Mouse (Mus musculus): ENCODE results near the gene Itsn1.
A peak's percentile ranks its signal among the peaks of the same experiment; 100 is the strongest.

Itsn1 gene

DNA sequence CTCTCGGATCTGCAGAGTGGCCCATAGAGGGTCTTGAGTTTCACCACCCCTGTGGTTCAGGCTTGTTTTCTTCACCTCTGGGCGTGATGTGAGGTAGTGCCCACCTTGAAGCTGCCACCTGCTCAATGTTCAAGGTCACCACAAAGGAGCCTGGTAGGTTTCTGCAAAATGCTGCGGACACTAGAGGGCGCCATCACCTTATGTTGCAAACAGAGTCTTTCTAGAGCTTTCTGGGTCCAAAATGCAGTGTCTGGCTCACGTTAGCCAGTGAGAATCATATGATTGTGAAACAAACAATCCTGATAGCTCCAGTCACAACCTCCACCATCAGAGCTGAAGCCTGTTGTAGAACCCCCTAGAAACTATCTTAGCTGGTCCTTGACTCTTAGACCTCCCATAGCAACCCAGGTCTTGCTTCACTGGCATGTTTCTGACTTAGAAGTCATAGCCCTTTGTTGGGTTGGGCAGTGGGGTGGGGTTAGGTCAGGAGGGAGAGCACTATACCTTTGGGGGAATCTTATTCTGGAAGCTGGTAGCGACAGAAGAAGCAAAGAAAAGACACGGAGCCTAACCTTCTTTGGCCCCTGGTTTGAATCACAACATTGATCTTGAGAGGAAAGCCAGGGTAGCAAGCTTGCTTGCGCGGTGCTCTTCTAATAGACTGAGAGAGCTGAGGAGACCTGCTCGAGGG lies 207.4 kb downstream of the Itsn1 start:
- peak in 1 of 2 experiments; percentile 50 for DNase-seq (ENCODE audit: low read depth in 1 of 2, low spot score in 2 of 2)

- no peak for DNase-seq (ENCODE audit: low read depth in 1 of 2, low spot score in 2 of 2)
These were observed 208.2 kb downstream of the Itsn1 start for GRCm38 (mm10) chr16:91937281-91937680.

GRCm38 (mm10) chr16:91938141-91938540 lies 209.1 kb downstream of the Itsn1 start:
- no peak for DNase-seq (ENCODE audit: low read depth in 1 of 2, low spot score in 2 of 2)

DNA sequence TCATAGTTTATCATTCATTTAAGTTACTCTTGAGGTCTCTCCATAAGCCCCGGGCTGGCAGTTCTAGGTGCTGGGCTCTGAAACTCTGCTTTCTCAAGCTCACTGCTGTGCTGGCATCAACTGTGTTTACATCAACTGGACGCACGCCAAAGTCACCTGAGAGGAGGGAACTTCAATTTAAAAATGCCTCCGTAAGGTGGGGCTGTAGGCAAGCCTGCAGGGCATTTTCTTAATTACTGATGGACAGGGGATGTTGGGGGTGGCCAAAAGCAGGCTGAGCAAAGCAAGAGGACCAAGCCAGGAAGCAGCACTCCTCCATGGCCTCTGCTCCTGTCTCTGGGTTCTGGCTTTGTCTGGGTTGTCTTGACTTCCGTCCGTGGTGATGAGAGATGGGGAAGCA lies 211.6 kb downstream of the Itsn1 start:
- no peak for DNase-seq (ENCODE audit: low read depth in 1 of 2, low spot score in 2 of 2)

GRCm38 (mm10) chr16:91942201-91942600 lies 213.1 kb downstream of the Itsn1 start:
- DNase-seq (ENCODE audit: low read depth in 1 of 2, low spot score in 2 of 2): no peak

DNA sequence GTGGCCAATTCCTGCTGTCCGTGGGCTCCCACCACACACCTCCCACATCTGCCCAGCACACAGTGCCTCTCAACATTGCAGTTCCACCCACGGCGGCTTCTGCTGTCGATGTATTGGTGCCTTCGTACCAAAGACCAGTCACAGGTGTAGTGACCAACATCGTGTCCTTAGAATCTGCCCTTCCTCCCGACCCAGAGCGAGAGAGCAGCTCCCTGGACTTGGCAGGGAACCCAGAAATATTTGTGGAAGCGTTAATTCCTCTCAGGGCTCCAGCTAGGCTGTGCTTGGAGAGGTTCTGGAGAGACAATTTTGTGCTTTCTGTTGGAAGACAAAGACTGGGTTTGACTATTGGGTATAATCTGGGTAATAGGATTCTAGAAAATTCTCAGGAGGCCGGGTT lies 217.2 kb downstream of the Itsn1 start:
- DNase-seq (ENCODE audit: low read depth in 1 of 2, low spot score in 2 of 2): no peak

DNA sequence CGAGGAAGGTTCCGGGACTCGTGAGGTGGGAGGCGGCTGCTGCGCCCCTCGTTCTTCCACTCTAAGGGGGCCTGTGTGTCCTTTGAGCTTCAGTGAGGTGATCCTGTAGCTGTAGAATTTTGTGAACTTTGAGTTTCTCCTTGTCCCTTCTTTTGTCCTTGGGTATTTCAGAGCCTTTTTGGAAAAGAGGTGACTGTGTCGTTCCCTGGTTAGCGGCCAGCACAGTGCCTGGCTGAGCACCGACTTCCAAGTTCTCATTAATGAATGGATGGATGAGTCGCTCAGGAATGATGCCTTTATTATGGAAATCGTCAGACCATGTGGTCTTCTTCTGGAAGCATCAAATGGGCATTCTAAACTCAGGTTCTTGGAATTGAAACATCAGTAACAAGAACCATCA lies 218.0 kb downstream of the Itsn1 start:
- no peak for DNase-seq (ENCODE audit: low read depth in 1 of 2, low spot score in 2 of 2)

DNA sequence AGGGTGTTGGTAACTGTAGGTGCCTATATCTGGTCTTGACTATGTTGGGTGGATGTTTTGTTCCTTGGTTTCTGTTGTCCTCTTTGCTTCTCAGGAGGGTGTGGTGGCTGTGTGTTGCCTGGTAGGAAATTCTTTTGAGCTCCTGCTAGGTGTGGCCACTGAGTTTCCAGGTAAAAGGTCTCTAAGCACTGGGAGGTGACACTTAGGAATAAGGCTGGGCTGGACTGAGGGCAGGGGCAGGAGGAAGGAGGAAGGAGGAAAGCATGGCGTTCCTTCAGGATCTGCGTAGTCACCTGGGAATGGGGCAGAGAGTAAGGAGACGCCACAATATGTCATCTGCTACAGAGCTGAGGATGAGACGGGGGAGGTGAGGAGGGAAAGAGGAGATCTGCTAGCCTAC lies 224.9 kb downstream of the Itsn1 start:
- DNase-seq (ENCODE audit: low read depth in 1 of 2, low spot score in 2 of 2): no peak

DNA sequence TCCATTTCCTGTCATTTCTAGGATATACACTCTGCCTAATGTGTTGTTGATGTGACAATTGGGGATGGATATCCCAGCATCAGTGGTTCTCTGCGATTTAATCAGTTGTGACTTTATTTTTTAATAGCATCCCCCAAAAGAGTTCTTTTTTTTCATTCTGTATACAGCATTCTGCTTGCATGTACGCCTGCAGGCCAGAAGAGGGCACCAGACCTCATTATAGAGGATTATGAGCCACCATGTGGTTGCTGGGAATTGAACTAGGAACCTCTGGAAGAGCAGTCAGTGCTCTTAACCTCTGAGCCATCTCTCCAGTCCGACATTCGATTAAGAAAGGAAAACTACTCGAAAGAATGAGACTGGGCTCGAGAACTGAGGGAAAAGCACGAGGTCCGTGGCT lies 225.7 kb downstream of the Itsn1 start:
- DNase-seq (ENCODE audit: low read depth in 1 of 2, low spot score in 2 of 2): no peak

DNA sequence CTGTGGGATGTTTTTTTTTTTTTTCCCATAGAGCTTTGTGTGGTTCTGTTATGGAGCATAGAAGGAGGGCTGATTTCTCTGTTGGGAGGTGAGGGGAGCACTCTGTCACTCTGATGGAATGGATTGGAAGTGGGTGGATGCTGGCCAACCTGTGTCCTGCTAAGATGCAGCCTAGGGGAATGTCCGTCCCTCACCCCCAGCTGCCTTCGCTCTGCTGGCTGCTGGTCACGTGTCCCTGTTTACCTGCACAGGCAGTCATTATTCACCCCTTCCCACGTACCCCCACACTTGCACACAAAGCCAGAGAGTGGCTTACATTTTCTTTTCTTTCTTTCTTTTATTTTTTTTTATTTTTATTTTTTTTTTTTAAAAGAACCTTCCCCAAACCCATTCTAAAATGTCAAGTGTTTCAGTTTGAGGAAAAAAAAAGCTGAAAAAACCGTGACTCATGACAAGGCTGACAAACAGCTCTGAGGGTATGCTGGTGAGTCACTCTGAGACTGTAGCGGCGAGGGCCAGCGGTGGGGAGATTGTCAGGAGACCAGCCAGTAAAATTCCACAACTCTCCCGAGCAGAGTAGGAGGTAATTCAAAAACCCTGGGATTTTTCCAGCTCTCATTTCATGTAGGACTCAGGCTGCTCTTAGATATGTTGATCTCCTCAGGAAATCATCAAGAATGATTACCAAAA lies 233.3 kb downstream of the Itsn1 start:
- DNase-seq (ENCODE audit: low read depth in 1 of 2, low spot score in 2 of 2): no peak

DNA sequence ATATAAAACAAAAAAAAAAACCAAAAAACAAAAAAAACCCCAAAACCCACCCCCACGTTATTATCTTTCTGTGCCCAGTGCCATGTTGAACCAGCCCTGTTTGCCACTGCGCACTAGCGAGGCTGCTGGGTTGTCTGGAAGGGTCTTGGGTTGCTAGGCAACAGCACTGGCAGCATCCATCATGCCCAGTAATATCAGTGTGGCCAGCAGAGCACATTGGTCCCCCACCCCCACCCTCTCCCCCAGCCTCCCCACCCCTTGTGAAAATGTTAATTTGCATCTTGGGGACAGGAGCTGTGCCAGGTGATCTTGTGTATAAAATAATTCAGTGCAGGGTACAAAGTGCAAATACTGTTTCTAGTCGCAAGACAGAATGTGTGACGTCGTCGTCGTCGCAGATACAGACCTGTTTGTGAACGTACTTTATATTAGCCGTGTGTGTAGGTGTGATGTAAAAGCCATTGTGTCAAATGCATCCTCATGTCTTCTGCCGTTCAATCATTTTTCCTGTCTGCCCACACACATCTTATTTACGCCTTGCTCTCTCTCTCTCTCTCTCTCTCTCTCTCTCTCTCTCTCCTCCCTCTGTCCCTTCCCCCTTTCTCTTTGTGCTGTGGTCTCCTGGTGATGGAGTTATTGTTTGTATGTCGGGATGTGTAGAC lies 233.9 kb downstream of the Itsn1 start:
- DNase-seq (ENCODE audit: low read depth in 1 of 2, low spot score in 2 of 2): no peak

GRCm38 (mm10) chr16:91963556-91963900 lies 234.4 kb downstream of the Itsn1 start:
- DNase-seq (ENCODE audit: low read depth in 1 of 2, low spot score in 2 of 2): no peak

- no peak for DNase-seq (ENCODE audit: low read depth in 1 of 2, low spot score in 2 of 2)
These were observed 235.5 kb downstream of the Itsn1 start for GRCm38 (mm10) chr16:91964308-91965178.

DNA sequence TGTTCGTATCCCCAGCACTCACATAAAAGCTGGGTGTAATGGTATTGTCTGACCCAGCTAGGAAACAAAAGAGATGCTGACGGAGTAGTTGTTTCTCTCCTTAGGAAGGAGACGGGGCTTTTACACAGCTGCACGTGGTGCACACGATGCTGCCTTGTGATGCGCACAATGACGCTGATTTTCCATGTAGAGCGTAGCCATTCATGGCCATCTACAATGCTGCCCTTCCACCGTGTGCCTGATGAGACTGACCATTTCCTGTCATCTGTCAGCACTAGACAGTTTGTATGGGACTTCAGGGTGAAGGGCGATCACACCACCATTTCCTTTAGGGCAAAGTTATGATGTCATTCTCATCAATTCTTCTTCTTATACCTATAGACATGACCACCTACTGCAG lies 239.6 kb downstream of the Itsn1 start:
- DNase-seq (ENCODE audit: low read depth in 1 of 2, low spot score in 2 of 2): no peak

- no peak for DNase-seq (ENCODE audit: low read depth in 1 of 2, low spot score in 2 of 2)
These were observed 240.5 kb downstream of the Itsn1 start for GRCm38 (mm10) chr16:91969516-91970031.
